Mouse (Mus musculus): ENCODE measurements around the gene Olfr148. TPM values are rescaled to one million over a fixed set of nuclear protein-coding genes. Genes with fewer than 3 reads are reported as not detected.

The Olfr148 gene
- polyA plus RNA-seq, 1 experiment: not detected

DNA sequence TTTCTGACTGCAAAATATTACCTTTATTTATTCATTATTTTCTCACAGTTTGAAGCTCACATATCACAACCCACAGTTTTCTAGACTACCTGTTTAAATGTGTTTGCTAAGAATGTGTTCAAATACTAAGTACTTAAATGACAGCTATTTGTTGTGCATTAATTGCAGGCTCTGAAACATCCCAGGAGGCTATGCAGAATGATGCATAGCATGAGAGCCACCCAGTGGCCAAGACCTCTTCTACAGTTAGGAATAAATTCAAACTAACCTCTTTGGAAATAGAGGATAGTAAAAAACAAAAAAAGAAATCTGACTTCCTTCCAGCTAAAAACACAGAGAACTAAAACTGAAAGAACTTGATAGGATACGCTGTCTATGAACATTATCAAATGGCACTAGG lies 1.5 kb downstream of the Olfr148 start:
- Histone ChIP-seq H3K4me1 (ENCODE audit: control insufficient read depth, insufficient read depth, low read length) (no peaks in the 10 kb centered on the region), H3K27me3 (replicated peaks; ENCODE audit: control insufficient read depth, insufficient read depth, low read length) (no peaks in the 10 kb centered on the region), H3K4me3 (ENCODE audit: insufficient read depth, low read depth, low read length) (no peak overlapping the region), H3K36me3 (ENCODE audit: control insufficient read depth, insufficient read depth, low read length) (no peaks in the 10 kb centered on the region), H3K27ac (ENCODE audit: insufficient read depth, low read depth, low read length) (no peak overlapping the region)
- TF ChIP-seq CTCF (conservative IDR thresholded peaks at IDR 0.05; ENCODE audit: insufficient read depth, insufficient read length, low read depth, low read length) (0 out of 2 replicates have a peak, but pooled peaks have one; percentile 17), POLR2A (IDR thresholded peaks at IDR 0.05; ENCODE audit: low read depth, low read length) (no peak)
- DNase-seq: no peak
- WGBS: 61% methylated on average over 1 of the region's 1 CpGs

DNA sequence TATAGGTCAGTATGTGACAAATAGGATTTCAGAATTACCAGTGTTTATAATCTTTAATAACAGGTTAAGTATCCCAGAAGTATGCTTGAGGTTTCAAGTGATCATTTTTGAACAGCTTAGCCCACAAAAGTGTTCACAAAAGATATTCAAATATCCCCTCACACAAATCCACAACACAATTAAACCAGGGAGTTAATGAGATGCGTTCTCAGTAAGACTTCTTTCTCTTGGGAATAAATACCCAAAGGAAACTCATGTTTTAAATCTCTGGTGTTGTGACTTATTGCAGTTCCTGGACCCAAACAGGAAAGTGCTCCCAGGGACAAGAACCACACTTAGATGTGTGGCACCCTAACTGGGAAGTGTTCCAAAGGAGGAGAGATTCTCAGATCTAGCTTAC lies 10.6 kb downstream of the Olfr148 start, which contains the start of gene Olfr960:
Gene Olfr960, plus strand, starts transcription at position 301 of the 400 bp plus-strand sequence.
- Histone ChIP-seq H3K27me3 (replicated peaks; ENCODE audit: control insufficient read depth, insufficient read depth, low read length) (no peaks in the 10 kb centered on the region), H3K4me3 (ENCODE audit: insufficient read depth, low read depth, low read length) (no peak within 1 kb of the TSS), H3K4me1 (ENCODE audit: control insufficient read depth, insufficient read depth, low read length) (no peaks in the 10 kb centered on the region), H3K36me3 (ENCODE audit: control insufficient read depth, insufficient read depth, low read length) (no peaks in the 10 kb centered on the region), H3K27ac (ENCODE audit: insufficient read depth, low read depth, low read length) (no peak within 1 kb of the TSS)
- WGBS: 80% methylated on average over 1 of the region's 1 CpGs
- TF ChIP-seq CTCF (conservative IDR thresholded peaks at IDR 0.05; ENCODE audit: insufficient read depth, insufficient read length, low read depth, low read length) (no peak), POLR2A (IDR thresholded peaks at IDR 0.05; ENCODE audit: low read depth, low read length) (no peak)
- DNase-seq: no peak

DNA sequence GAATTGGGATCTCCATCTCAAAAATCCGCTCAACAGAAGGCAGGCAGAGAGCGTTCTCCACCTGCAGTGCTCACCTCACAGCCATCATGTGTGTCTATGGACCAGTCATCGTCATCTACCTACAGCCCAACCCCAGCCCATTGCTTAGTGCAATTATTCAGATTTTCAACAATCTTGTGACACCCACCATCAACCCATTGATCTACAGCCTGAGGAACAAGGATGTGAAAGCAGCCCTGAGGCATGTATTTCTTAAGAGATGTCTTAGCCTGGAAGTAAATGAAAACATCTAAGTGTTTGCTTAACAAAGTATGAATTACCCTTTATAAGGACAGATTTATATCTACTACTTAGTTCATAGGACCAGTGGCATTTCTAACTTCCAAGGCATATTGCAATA lies 13.3 kb downstream of the Olfr148 start:
- no peak for TF ChIP-seq CTCF (conservative IDR thresholded peaks at IDR 0.05; ENCODE audit: insufficient read depth, insufficient read length, low read depth, low read length)
- TF ChIP-seq POLR2A (IDR thresholded peaks at IDR 0.05; ENCODE audit: low read depth, low read length): no peak
- WGBS: 90% methylated on average over 3 of the region's 3 CpGs

DNA sequence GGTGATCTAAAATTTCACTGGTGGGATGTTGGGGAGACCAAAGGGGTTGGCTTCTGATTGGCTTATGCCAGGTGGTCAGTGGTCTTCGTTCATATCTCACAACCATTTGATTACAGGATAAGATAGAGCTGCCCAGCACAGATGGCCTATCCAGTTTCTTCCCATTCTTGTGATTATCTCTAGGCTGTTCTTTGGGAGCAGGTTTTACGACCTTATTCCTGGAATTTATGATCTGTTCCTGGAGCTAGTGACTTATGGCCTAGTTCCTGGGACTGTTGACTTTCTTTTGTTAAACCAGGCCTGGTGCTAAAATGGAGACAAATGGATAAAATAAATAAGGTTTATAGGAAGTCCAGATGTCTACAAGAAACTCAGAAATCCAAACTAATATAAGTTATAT lies 14.3 kb downstream of the Olfr148 start:
- peak; percentile 2 for DNase-seq
- WGBS: 12% methylated on average over 2 of the region's 2 CpGs
- Histone ChIP-seq H3K4me1 (ENCODE audit: control insufficient read depth, insufficient read depth, low read length) (no peaks in the 10 kb centered on the region), H3K36me3 (ENCODE audit: control insufficient read depth, insufficient read depth, low read length) (no peaks in the 10 kb centered on the region), H3K4me3 (ENCODE audit: insufficient read depth, low read depth, low read length) (no peak overlapping the region), H3K27ac (ENCODE audit: insufficient read depth, low read depth, low read length) (no peak overlapping the region), H3K27me3 (replicated peaks; ENCODE audit: control insufficient read depth, insufficient read depth, low read length) (no peaks in the 10 kb centered on the region)
- TF ChIP-seq CTCF (conservative IDR thresholded peaks at IDR 0.05; ENCODE audit: insufficient read depth, insufficient read length, low read depth, low read length) (no peak), POLR2A (IDR thresholded peaks at IDR 0.05; ENCODE audit: low read depth, low read length) (no peak)

More for the DNA sequence above, 13.3 kb downstream of the Olfr148 start:
- Histone ChIP-seq H3K27ac (ENCODE audit: insufficient read depth, low read depth, low read length) (no peak overlapping the region), H3K36me3 (ENCODE audit: control insufficient read depth, insufficient read depth, low read length) (no peaks in the 10 kb centered on the region), H3K4me1 (ENCODE audit: control insufficient read depth, insufficient read depth, low read length) (no peaks in the 10 kb centered on the region), H3K27me3 (replicated peaks; ENCODE audit: control insufficient read depth, insufficient read depth, low read length) (no peaks in the 10 kb centered on the region), H3K4me3 (ENCODE audit: insufficient read depth, low read depth, low read length) (no peak overlapping the region)
- no peak for DNase-seq

DNA sequence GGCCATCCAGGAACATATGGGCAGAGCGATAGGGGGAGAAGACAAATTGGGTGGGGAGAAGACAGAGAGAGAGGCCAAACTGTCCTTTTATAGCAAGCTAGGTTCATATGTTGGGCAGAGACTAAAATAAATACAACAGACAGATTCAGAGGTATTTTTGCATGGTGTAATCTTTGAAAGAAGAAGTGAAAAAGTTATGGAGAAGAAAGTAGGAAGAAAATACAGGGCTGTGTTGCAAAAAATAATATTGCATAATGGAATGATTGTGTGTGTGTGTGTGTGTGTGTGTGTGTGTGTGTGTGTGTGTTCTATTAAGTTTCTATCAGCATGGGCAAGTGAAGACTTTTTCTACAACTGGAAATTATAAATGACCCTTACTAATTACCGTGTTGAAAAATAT lies 18.6 kb downstream of the Olfr148 start:
- Histone ChIP-seq H3K36me3 (ENCODE audit: control insufficient read depth, insufficient read depth, low read length) (no peaks in the 10 kb centered on the region), H3K27ac (ENCODE audit: insufficient read depth, low read depth, low read length) (no peak overlapping the region), H3K27me3 (replicated peaks; ENCODE audit: control insufficient read depth, insufficient read depth, low read length) (no peaks in the 10 kb centered on the region), H3K4me3 (ENCODE audit: insufficient read depth, low read depth, low read length) (no peak overlapping the region), H3K4me1 (ENCODE audit: control insufficient read depth, insufficient read depth, low read length) (no peaks in the 10 kb centered on the region)
- DNase-seq: no peak
- 80% methylated on average over 2 of the region's 2 CpGs for WGBS
- TF ChIP-seq CTCF (conservative IDR thresholded peaks at IDR 0.05; ENCODE audit: insufficient read depth, insufficient read length, low read depth, low read length) (no peak), POLR2A (IDR thresholded peaks at IDR 0.05; ENCODE audit: low read depth, low read length) (no peak)

DNA sequence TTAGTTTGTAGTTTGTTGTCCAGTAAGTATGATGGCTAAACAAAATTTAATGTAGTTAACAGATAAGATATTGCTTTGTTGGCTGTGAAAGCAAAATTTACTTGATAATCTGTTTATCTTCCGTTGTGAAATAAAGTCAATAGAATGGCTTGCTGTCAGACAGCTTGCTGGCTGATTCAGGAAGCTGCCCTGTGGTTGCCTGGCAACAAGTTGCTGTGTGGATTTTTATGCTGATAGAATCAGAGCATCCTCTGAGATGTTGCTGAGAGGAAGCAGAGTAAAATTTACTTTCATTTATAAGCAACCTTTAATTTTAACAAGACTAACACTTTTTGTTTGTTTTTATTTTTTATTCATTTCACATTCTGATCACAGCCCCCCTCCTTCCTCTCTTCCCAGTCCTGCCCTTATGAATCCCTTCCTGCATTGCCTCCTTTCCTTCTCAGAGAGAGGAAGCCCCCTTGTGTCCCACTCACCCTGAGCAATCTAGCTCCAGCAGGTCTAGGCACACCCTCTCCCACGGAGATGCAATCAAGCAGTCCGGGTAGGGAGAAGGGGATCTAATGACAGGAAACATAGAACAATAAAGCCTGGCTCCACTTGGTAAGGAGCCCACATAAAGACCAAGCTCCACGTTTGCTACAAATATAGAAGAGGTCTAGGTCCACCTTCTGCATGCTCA lies 23.6 kb downstream of the Olfr148 start:
- DNase-seq: no peak
- Histone ChIP-seq H3K4me1 (ENCODE audit: control insufficient read depth, insufficient read depth, low read length) (no peaks in the 10 kb centered on the region), H3K27ac (ENCODE audit: insufficient read depth, low read depth, low read length) (no peak overlapping the region), H3K4me3 (ENCODE audit: insufficient read depth, low read depth, low read length) (no peak overlapping the region), H3K27me3 (replicated peaks; ENCODE audit: control insufficient read depth, insufficient read depth, low read length) (no peaks in the 10 kb centered on the region), H3K36me3 (ENCODE audit: control insufficient read depth, insufficient read depth, low read length) (no peaks in the 10 kb centered on the region)
- TF ChIP-seq POLR2A (IDR thresholded peaks at IDR 0.05; ENCODE audit: low read depth, low read length): no peak
- TF ChIP-seq CTCF (conservative IDR thresholded peaks at IDR 0.05; ENCODE audit: insufficient read depth, insufficient read length, low read depth, low read length): no peak
- 8% methylated on average over 4 of the region's 4 CpGs for WGBS

DNA sequence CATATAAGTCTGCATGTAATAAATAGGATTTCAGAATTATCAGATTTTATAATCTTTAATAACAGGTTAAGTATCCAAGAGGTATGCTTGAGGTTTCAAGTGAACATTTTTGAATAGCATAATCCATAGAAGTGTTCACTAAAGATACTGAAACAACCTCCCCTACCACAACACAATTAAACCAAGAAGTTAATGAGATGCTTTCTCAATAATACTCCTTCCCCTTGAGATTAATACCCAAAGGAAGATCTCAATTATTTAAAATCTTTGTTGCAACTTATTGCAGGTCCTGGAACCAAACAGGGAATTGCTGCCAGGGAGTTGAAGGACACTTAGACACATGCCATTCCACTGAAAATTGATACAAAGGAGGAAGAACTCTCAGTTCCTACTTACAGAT lies 34.3 kb downstream of the Olfr148 start, which contains the start of gene Olfr961:
Gene Olfr961, plus strand, starts transcription at position 301 of the 400 bp plus-strand sequence.
- TF ChIP-seq CTCF (conservative IDR thresholded peaks at IDR 0.05; ENCODE audit: insufficient read depth, insufficient read length, low read depth, low read length): no peak
- no peak for TF ChIP-seq POLR2A (IDR thresholded peaks at IDR 0.05; ENCODE audit: low read depth, low read length)
- Histone ChIP-seq H3K4me1 (ENCODE audit: control insufficient read depth, insufficient read depth, low read length) (no peaks in the 10 kb centered on the region), H3K4me3 (ENCODE audit: insufficient read depth, low read depth, low read length) (no peak within 1 kb of the TSS), H3K27ac (ENCODE audit: insufficient read depth, low read depth, low read length) (no peak within 1 kb of the TSS), H3K36me3 (ENCODE audit: control insufficient read depth, insufficient read depth, low read length) (no peaks in the 10 kb centered on the region), H3K27me3 (replicated peaks; ENCODE audit: control insufficient read depth, insufficient read depth, low read length) (no peaks in the 10 kb centered on the region)
- DNase-seq: no peak
